In genomic region chr9:44477339-44478228, GRCm38 (mm10) we compare ENCODE assay signal across 9 mouse cellular contexts. TPM values are rescaled to one million over a fixed set of nuclear protein-coding genes. Genes with fewer than 3 reads are reported as not detected.
DNase-seq lines count a peak whose midpoint lies in the region; ATAC-seq lines count a peak whose summit lies in the region.
"Had no signal": no experiment of that assay in that cellular context is flagged by ENCODE, and none has a peak within 500 bp of the region (broad histone marks: within the 10 kb centered on the region; RNA-seq: fewer than 3 reads in every experiment).

No protein-coding gene starts in this region.

- no peaks in the 10 kb centered on the region for H3K9me3 ChIP-seq in lung, embryonic 16.5 days (ENCODE audit: control insufficient read depth, low read length)

- peaks cover 20% of the 10 kb centered on the region for H3K4me1 ChIP-seq in lung, embryonic 16.5 days (replicated peaks; ENCODE audit: control insufficient read depth, insufficient read depth, low read length)

- WGBS in lung, embryonic 16.5 days: 4% methylated on average over 24 of the region's 24 CpGs

- intact Hi-C loops in gastrocnemius, postnatal 14 days (cut with DNase I; ENCODE audit: low total_unique reads): no loop called here

- peak; percentile 39 for DNase-seq in 3134 (ENCODE audit: extremely low read depth, insufficient read length, low spot score)
- DNase-seq in CD4-positive helper T cell, adult 2 months (ENCODE audit: low read depth, low spot score): peak; percentile 70
- DNase-seq in cerebellum, adult 9-10 months: peak; percentile 96
- peak; percentile 22 for DNase-seq in gastrocnemius, postnatal 14 days
- peak; percentile 81 for DNase-seq in kidney, adult 11 months
- peak; percentile 89 for DNase-seq in retina, embryonic 14.5 days (ENCODE audit: low spot score)
- DNase-seq in testis, postnatal 14 days (ENCODE audit: low spot score): no peak

- peak overlapping the region; percentile 96 for H3K9ac ChIP-seq in lung, embryonic 16.5 days (ENCODE audit: low read length)

- no peaks in the 10 kb centered on the region for H3K27me3 ChIP-seq in lung, embryonic 16.5 days (ENCODE audit: control insufficient read depth, insufficient read depth, low read depth, low read length)

- H3K36me3 ChIP-seq in lung, embryonic 16.5 days (ENCODE audit: control insufficient read depth, insufficient read depth, low read length): no peaks in the 10 kb centered on the region

- ATAC-seq in lung, embryonic 16.5 days (ENCODE audit: low read depth): peak; percentile 16; the same call in 1 of the 2 replicates

- peak overlapping the region; percentile 98 for H3K4me2 ChIP-seq in lung, embryonic 16.5 days (ENCODE audit: low read depth, low read length)

- H3K27ac ChIP-seq in lung, embryonic 16.5 days (ENCODE audit: low read length): peak overlapping the region; percentile 100

- peak overlapping the region; percentile 86 for H3K4me3 ChIP-seq in lung, embryonic 16.5 days (ENCODE audit: low read length)

RNA-seq across cellular contexts. Expression of gene Bcl9l, which starts 5.0 kb away (rescaled TPM):
- total RNA-seq in gastrocnemius, postnatal 14 days (2021): 10 to 100 TPM; 38.9 to 44.2 TPM
- 14.1 and 16.1 TPM in 2 replicates for polyA plus RNA-seq in lung, embryonic 16.5 days (2015; fragmentation: Nextera tagmentation; extraction: Ambion mirVana)

RNA-seq across cellular contexts. Expression of gene Upk2, which starts 22.8 kb away (rescaled TPM):
- total RNA-seq in gastrocnemius, postnatal 14 days (2021): under 1 TPM; 0.35 to 0.78 TPM
- polyA plus RNA-seq in lung, embryonic 16.5 days (2015; fragmentation: Nextera tagmentation; extraction: Ambion mirVana): 1.8 and 2.0 TPM in 2 replicates
- total RNA-seq: layer of hippocampus, postnatal 14 days had no signal

RNA-seq across cellular contexts. Expression of gene Foxr1, which starts 36.6 kb away (rescaled TPM):
- total RNA-seq in gastrocnemius, postnatal 14 days (2021): not detected
- not detected in 2 replicates for polyA plus RNA-seq in lung, embryonic 16.5 days (2015; fragmentation: Nextera tagmentation; extraction: Ambion mirVana)
- total RNA-seq: layer of hippocampus, postnatal 14 days had no signal

RNA-seq across cellular contexts. Expression of gene Ccdc84, which starts 59.2 kb away (rescaled TPM):
- total RNA-seq in gastrocnemius, postnatal 14 days (2021): 1 to 10 TPM; 4.4 to 5.6 TPM
- 32.5 TPM in 2 replicates for polyA plus RNA-seq in lung, embryonic 16.5 days (2015; fragmentation: Nextera tagmentation; extraction: Ambion mirVana)
